Mouse (Mus musculus) adrenal gland, adult 2 months (tissue): ENCODE data around the gene Gm5678. TPM values are rescaled to one million over a fixed set of nuclear protein-coding genes. Genes with fewer than 3 reads are reported as not detected.
"Not testable (repeated sequence)": the region's sequence is repeated elsewhere in the genome, so short reads cannot be mapped to it uniquely, and the experiment has no call there.

Source experiments
- DNase-seq: peaks from one replicate; pipeline ENCODE4 v3.0.0; 2021
- polyA plus RNA-seq: library from polyadenylated mRNA; depleted of rRNA; stranded (reverse); fragments of >200 nt; gene quantifications from 2 replicates; pipeline ENCODE4 v1.2.3, GENCODE M21; 2012; rRNA removed
- total RNA-seq, 2 experiments: library from RNA; stranded (reverse); gene quantifications; 2 replicates each; pipeline ENCODE4 v1.2.3; 2021

Gene Gm5678
- total and polyA plus RNA-seq, 3 experiments: 5.4 to 11.7 TPM; not detected in 1

GRCm38 (mm10) chr16:93608731-93609130 lies 19.2 kb upstream of the Gm5678 start:
- no peak for DNase-seq

- DNase-seq: no peak
Observed at GRCm38 (mm10) chr16:93609796-93610195, 18.1 kb upstream of the Gm5678 start.

GRCm38 (mm10) chr16:93610961-93611360 lies 16.9 kb upstream of the Gm5678 start:
- no peak for DNase-seq

GRCm38 (mm10) chr16:93615118-93615870 lies 12.6 kb upstream of the Gm5678 start:
- DNase-seq: peak; percentile 78

- DNase-seq: not testable (repeated sequence)
Observed at GRCm38 (mm10) chr16:93623759-93624158, 4.1 kb upstream of the Gm5678 start.

GRCm38 (mm10) chr16:93624671-93625070 lies 3.2 kb upstream of the Gm5678 start:
- DNase-seq: no peak

- peak; percentile 44 for DNase-seq
Observed at GRCm38 (mm10) chr16:93626745-93627144, 1.2 kb upstream of the Gm5678 start.

GRCm38 (mm10) chr16:93644006-93644405 lies 16.1 kb downstream of the Gm5678 start:
- peak; percentile 13 for DNase-seq

- no peak for DNase-seq
Observed at GRCm38 (mm10) chr16:93648441-93649183, 20.7 kb downstream of the Gm5678 start.

GRCm38 (mm10) chr16:93667976-93668375 lies 40.1 kb downstream of the Gm5678 start:
- no peak for DNase-seq

- no peak for DNase-seq
Observed at GRCm38 (mm10) chr16:93669521-93669920, 41.6 kb downstream of the Gm5678 start.

- DNase-seq: not testable (repeated sequence)
Observed at GRCm38 (mm10) chr16:93670466-93670865, 42.6 kb downstream of the Gm5678 start.

GRCm38 (mm10) chr16:93671064-93671463 lies 43.2 kb downstream of the Gm5678 start:
- no peak for DNase-seq

GRCm38 (mm10) chr16:93676376-93676775 lies 48.5 kb downstream of the Gm5678 start:
- DNase-seq: no peak

GRCm38 (mm10) chr16:93678206-93678605 lies 50.3 kb downstream of the Gm5678 start:
- DNase-seq: no peak

- no peak for DNase-seq
Observed at GRCm38 (mm10) chr16:93679165-93679564, 51.3 kb downstream of the Gm5678 start.

Other genes starting within 250 kb of the Gm5678 start
- gene Setd4, start 24.0 kb upstream of the Gm5678 start, total RNA-seq: 1 to 10 TPM; 3.0 to 4.6 TPM
- gene Setd4, start 24.0 kb upstream of the Gm5678 start, polyA plus RNA-seq: 8.0 and 10.5 TPM in 2 replicates
- 10 to 100 TPM; 82.4 to 93.0 TPM for gene Cbr1, start 22.2 kb upstream of the Gm5678 start, total RNA-seq
- gene Cbr1, start 22.2 kb upstream of the Gm5678 start, polyA plus RNA-seq: 114 and 137 TPM in 2 replicates
- 10 to 100 TPM in 1 of 2 experiments, 1 to 10 TPM in 1; 6.2 to 13.0 TPM for gene Cbr3, start 55.1 kb downstream of the Gm5678 start, total RNA-seq
- 16.4 and 17.6 TPM in 2 replicates for gene Cbr3, start 55.1 kb downstream of the Gm5678 start, polyA plus RNA-seq
- 10 to 100 TPM; 17.4 to 17.5 TPM for gene Dop1b, start 83.8 kb downstream of the Gm5678 start, total RNA-seq
- gene Dop1b, start 83.8 kb downstream of the Gm5678 start, polyA plus RNA-seq: 25.3 and 25.4 TPM in 2 replicates
- gene Morc3, start 204.0 kb downstream of the Gm5678 start, total RNA-seq: 10 to 100 TPM; 28.0 to 30.9 TPM
- gene Morc3, start 204.0 kb downstream of the Gm5678 start, polyA plus RNA-seq: 1.4 and 1.5 TPM in 2 replicates